Mouse (Mus musculus) natural killer cell, adult 2 months (primary cell): ENCODE measurements at regions not wholly inside any gene's neighbourhood (a gene's known extent, or its start where the extent isn't known, plus 50 kb on each side); places are given as distances from the start of the nearest gene placed in this dataset.

Source experiments
- DNase-seq, 2 experiments: peaks; one replicate each; pipeline ENCODE4 v3.0.0; 2022; ENCODE audit warnings: low spot score in 2 of 2

GRCm38 (mm10) chr17:52195804-52196203, 362.7 kb upstream of the Satb1 start:
- DNase-seq, result no peak

- no peak for DNase-seq
Measured at GRCm38 (mm10) chr17:52191064-52191682, 358.1 kb upstream of the Satb1 start.

GRCm38 (mm10) chr17:52182706-52183105, 349.6 kb upstream of the Satb1 start:
- peak; percentile 82 to 86 for DNase-seq

GRCm38 (mm10) chr17:52177996-52178395, 344.9 kb upstream of the Satb1 start:
- DNase-seq, result no peak

- peak; percentile 63 to 64 for DNase-seq
Measured at GRCm38 (mm10) chr17:52168076-52168838, 335.2 kb upstream of the Satb1 start.

- no peak for DNase-seq
Measured at GRCm38 (mm10) chr17:52167658-52168057, 334.6 kb upstream of the Satb1 start.

- peak in 1 of 2 experiments; percentile 35 for DNase-seq
Measured at GRCm38 (mm10) chr17:52165891-52166485, 332.9 kb upstream of the Satb1 start.

GRCm38 (mm10) chr17:52162559-52163397, 329.7 kb upstream of the Satb1 start:
- peak; percentile 90 to 93 for DNase-seq

GRCm38 (mm10) chr17:52150496-52150895, 317.4 kb upstream of the Satb1 start:
- DNase-seq, result peak in 1 of 2 experiments; percentile 22

GRCm38 (mm10) chr17:52149834-52150233, 316.7 kb upstream of the Satb1 start:
- peak in 1 of 2 experiments; percentile 26 for DNase-seq

GRCm38 (mm10) chr17:52149068-52149467, 316.0 kb upstream of the Satb1 start:
- DNase-seq, result peak; percentile 78 to 88

GRCm38 (mm10) chr17:52103891-52104290, 270.8 kb upstream of the Satb1 start:
- no peak for DNase-seq

- no peak for DNase-seq
Measured at GRCm38 (mm10) chr17:52085834-52086233, 252.7 kb upstream of the Satb1 start.

- no peak for DNase-seq
Measured at GRCm38 (mm10) chr17:52084455-52084854, 251.4 kb upstream of the Satb1 start.

GRCm38 (mm10) chr17:52079316-52079715, 246.2 kb upstream of the Satb1 start:
- DNase-seq, result peak in 1 of 2 experiments; percentile 40

- no peak for DNase-seq
Measured at GRCm38 (mm10) chr17:52078496-52078895, 245.4 kb upstream of the Satb1 start.

- DNase-seq, result no peak
Measured at GRCm38 (mm10) chr17:52077951-52078350, 244.9 kb upstream of the Satb1 start.

- DNase-seq, result no peak
Measured at GRCm38 (mm10) chr17:52076746-52077145, 243.7 kb upstream of the Satb1 start.

GRCm38 (mm10) chr17:52067721-52068120, 234.6 kb upstream of the Satb1 start:
- DNase-seq, result no peak

- DNase-seq, result no peak
Measured at GRCm38 (mm10) chr17:52064618-52065017, 231.5 kb upstream of the Satb1 start.

GRCm38 (mm10) chr17:52063121-52063520, 230.0 kb upstream of the Satb1 start:
- no peak for DNase-seq
